Mouse (Mus musculus): Measurements from ENCODE around the gene Pitpnm1. TPM values are rescaled to one million over a fixed set of nuclear protein-coding genes. Genes with fewer than 3 reads are reported as not detected.
"Not testable (repeated sequence)": the region's sequence is repeated elsewhere in the genome, so short reads cannot be mapped to it uniquely, and the experiment has no call there.

The Pitpnm1 gene
- polyA plus RNA-seq, 1 experiment: 357 TPM

- H3K4me1 ChIP-seq (replicated peaks; ENCODE audit: control insufficient read depth, insufficient read depth, low read length): peaks cover 18% of the 10 kb centered on the region
- WGBS: 95% methylated on average over 7 of the region's 7 CpGs
- no peak for DNase-seq
- no peaks in the 10 kb centered on the region for H3K27me3 ChIP-seq (ENCODE audit: control insufficient read depth, insufficient read depth, low read length)
- no peak overlapping the region for H3K27ac ChIP-seq (ENCODE audit: control insufficient read depth, insufficient read depth, low read length)
- TF ChIP-seq POLR2A (IDR thresholded peaks at IDR 0.05; ENCODE audit: control insufficient read depth, extremely low read depth, insufficient read depth, low read length, poor library complexity) (no peak), CTCF (IDR thresholded peaks at IDR 0.05; ENCODE audit: borderline replicate concordance, control insufficient read depth, extremely low read depth, insufficient read depth, low read length, poor library complexity) (no peak)
- H3K4me3 ChIP-seq (ENCODE audit: control insufficient read depth, insufficient read depth, low read length): no peak overlapping the region
- peaks cover 12% of the 10 kb centered on the region for H3K36me3 ChIP-seq (ENCODE audit: control insufficient read depth, insufficient read depth, low read length)
Measured at GRCm38 (mm10) chr19:4129462-4129861, 29.7 kb downstream of the Pitpnm1 start.

GRCm38 (mm10) chr19:4130106-4130505, 30.3 kb downstream of the Pitpnm1 start:
- Histone ChIP-seq H3K4me3 (ENCODE audit: control insufficient read depth, insufficient read depth, low read length) (no peak overlapping the region), H3K36me3 (ENCODE audit: control insufficient read depth, insufficient read depth, low read length) (peaks cover 12% of the 10 kb centered on the region), H3K27me3 (ENCODE audit: control insufficient read depth, insufficient read depth, low read length) (no peaks in the 10 kb centered on the region), H3K4me1 (replicated peaks; ENCODE audit: control insufficient read depth, insufficient read depth, low read length) (peaks cover 21% of the 10 kb centered on the region), H3K27ac (ENCODE audit: control insufficient read depth, insufficient read depth, low read length) (no peak overlapping the region)
- TF ChIP-seq POLR2A (IDR thresholded peaks at IDR 0.05; ENCODE audit: control insufficient read depth, extremely low read depth, insufficient read depth, low read length, poor library complexity) (no peak), CTCF (IDR thresholded peaks at IDR 0.05; ENCODE audit: borderline replicate concordance, control insufficient read depth, extremely low read depth, insufficient read depth, low read length, poor library complexity) (no peak)
- DNase-seq: no peak
- 99% methylated on average over 4 of the region's 4 CpGs for WGBS

- Histone ChIP-seq H3K4me1 (replicated peaks; ENCODE audit: control insufficient read depth, insufficient read depth, low read length) (peaks cover 22% of the 10 kb centered on the region), H3K36me3 (ENCODE audit: control insufficient read depth, insufficient read depth, low read length) (peaks cover 12% of the 10 kb centered on the region), H3K27ac (ENCODE audit: control insufficient read depth, insufficient read depth, low read length) (no peak overlapping the region), H3K27me3 (ENCODE audit: control insufficient read depth, insufficient read depth, low read length) (no peaks in the 10 kb centered on the region), H3K4me3 (ENCODE audit: control insufficient read depth, insufficient read depth, low read length) (no peak overlapping the region)
- no peak for DNase-seq
- no peak for TF ChIP-seq CTCF (IDR thresholded peaks at IDR 0.05; ENCODE audit: borderline replicate concordance, control insufficient read depth, extremely low read depth, insufficient read depth, low read length, poor library complexity)
- TF ChIP-seq POLR2A (IDR thresholded peaks at IDR 0.05; ENCODE audit: control insufficient read depth, extremely low read depth, insufficient read depth, low read length, poor library complexity): no peak
- WGBS: 98% methylated on average over 5 of the region's 5 CpGs
Measured at GRCm38 (mm10) chr19:4131075-4131474, 31.3 kb downstream of the Pitpnm1 start.

- peaks cover 12% of the 10 kb centered on the region for H3K36me3 ChIP-seq (ENCODE audit: control insufficient read depth, insufficient read depth, low read length)
- no peak overlapping the region for H3K4me3 ChIP-seq (ENCODE audit: control insufficient read depth, insufficient read depth, low read length)
- no peaks in the 10 kb centered on the region for H3K27me3 ChIP-seq (ENCODE audit: control insufficient read depth, insufficient read depth, low read length)
- 0 out of 2 replicates have a peak, but pooled peaks have one; percentile 14 for TF ChIP-seq CTCF (IDR thresholded peaks at IDR 0.05; ENCODE audit: borderline replicate concordance, control insufficient read depth, extremely low read depth, insufficient read depth, low read length, poor library complexity)
- TF ChIP-seq POLR2A (IDR thresholded peaks at IDR 0.05; ENCODE audit: control insufficient read depth, extremely low read depth, insufficient read depth, low read length, poor library complexity): no peak
- no peak for DNase-seq
- H3K4me1 ChIP-seq (replicated peaks; ENCODE audit: control insufficient read depth, insufficient read depth, low read length): peaks cover 16% of the 10 kb centered on the region
- WGBS: 94% methylated on average over 2 of the region's 2 CpGs
- no peak overlapping the region for H3K27ac ChIP-seq (ENCODE audit: control insufficient read depth, insufficient read depth, low read length)
Measured at GRCm38 (mm10) chr19:4131768-4132167, 32.0 kb downstream of the Pitpnm1 start.

GRCm38 (mm10) chr19:4134354-4134753, 34.6 kb downstream of the Pitpnm1 start:
- peaks cover 9% of the 10 kb centered on the region for H3K36me3 ChIP-seq (ENCODE audit: control insufficient read depth, insufficient read depth, low read length)
- H3K4me3 ChIP-seq (ENCODE audit: control insufficient read depth, insufficient read depth, low read length): no peak overlapping the region
- no peak overlapping the region for H3K27ac ChIP-seq (ENCODE audit: control insufficient read depth, insufficient read depth, low read length)
- WGBS: 94% methylated on average over 4 of the region's 4 CpGs
- H3K27me3 ChIP-seq (ENCODE audit: control insufficient read depth, insufficient read depth, low read length): no peaks in the 10 kb centered on the region
- peaks cover 10% of the 10 kb centered on the region; the same call in 1 of the 2 replicates for H3K4me1 ChIP-seq (replicated peaks; ENCODE audit: control insufficient read depth, insufficient read depth, low read length)
- TF ChIP-seq CTCF (IDR thresholded peaks at IDR 0.05; ENCODE audit: borderline replicate concordance, control insufficient read depth, extremely low read depth, insufficient read depth, low read length, poor library complexity): no peak
- DNase-seq: no peak

- not testable (repeated sequence) for DNase-seq; H3K27ac ChIP-seq (ENCODE audit: control insufficient read depth, insufficient read depth, low read length)
- WGBS: 96% methylated on average over 6 of the region's 6 CpGs
Measured at GRCm38 (mm10) chr19:4135229-4135962, 35.6 kb downstream of the Pitpnm1 start.

GRCm38 (mm10) chr19:4135963-4136345, 36.2 kb downstream of the Pitpnm1 start:
- peak; percentile 44; the same call in 1 of the 2 replicates for TF ChIP-seq CTCF (IDR thresholded peaks at IDR 0.05; ENCODE audit: borderline replicate concordance, control insufficient read depth, extremely low read depth, insufficient read depth, low read length, poor library complexity)
- not testable (repeated sequence) for H3K4me3 ChIP-seq (ENCODE audit: control insufficient read depth, insufficient read depth, low read length); H3K36me3 ChIP-seq (ENCODE audit: control insufficient read depth, insufficient read depth, low read length); H3K27ac ChIP-seq (ENCODE audit: control insufficient read depth, insufficient read depth, low read length); DNase-seq; H3K27me3 ChIP-seq (ENCODE audit: control insufficient read depth, insufficient read depth, low read length)
- WGBS: 31% methylated on average over 8 of the region's 8 CpGs
- peaks cover 14% of the 10 kb centered on the region; the same call in 1 of the 2 replicates for H3K4me1 ChIP-seq (replicated peaks; ENCODE audit: control insufficient read depth, insufficient read depth, low read length)

More at GRCm38 (mm10) chr19:4135229-4135962, 35.6 kb downstream of the Pitpnm1 start:
- H3K36me3 ChIP-seq (ENCODE audit: control insufficient read depth, insufficient read depth, low read length); H3K4me3 ChIP-seq (ENCODE audit: control insufficient read depth, insufficient read depth, low read length); H3K27me3 ChIP-seq (ENCODE audit: control insufficient read depth, insufficient read depth, low read length): not testable (repeated sequence)
- H3K4me1 ChIP-seq (replicated peaks; ENCODE audit: control insufficient read depth, insufficient read depth, low read length): peaks cover 11% of the 10 kb centered on the region; the same call in 1 of the 2 replicates
